Mouse (Mus musculus) intestine, embryonic 14.5 days (tissue): ENCODE measurements around the gene Utp3. TPM values are rescaled to one million over a fixed set of nuclear protein-coding genes. Genes with fewer than 3 reads are reported as not detected.
A peak's percentile ranks its signal among the peaks of the same experiment; 100 is the strongest.

Source experiments
- ATAC-seq: fragments of 200-750 bp; cut with Nextera tagmentation; replicated peaks from 2 replicates; pipeline ENCODE4 v1.8.0; 2017; ENCODE audit warnings: low read depth, moderate number of reproducible peaks, moderate TSS enrichment, moderate library complexity; ENCODE audit not compliant: low FRiP score, low TSS enrichment
- DNase-seq: peaks from one replicate; pipeline ENCODE4 v3.0.0-alpha.2; 2018; ENCODE audit warnings: low spot score
- H3K27ac ChIP-seq: fragments of 300-500 bp; sonication (generic); 2 replicates; pipeline ENCODE4 v1.5.1; 2014; ENCODE audit warnings: low read depth, mild to moderate bottlenecking, control low read depth
- H3K27me3 ChIP-seq: fragments of 300-500 bp; sonication (generic); replicated peaks from 2 replicates; pipeline ENCODE4 v1.6.1; 2014; ENCODE audit warnings: low read length, control low read depth; ENCODE audit not compliant: control insufficient read depth, insufficient read depth
- H3K36me3 ChIP-seq: fragments of 300-500 bp; sonication (generic); 2 replicates; pipeline ENCODE4 v1.6.1; 2014; ENCODE audit warnings: low read length, control low read depth; ENCODE audit not compliant: control insufficient read depth, insufficient read depth
- H3K4me1 ChIP-seq: fragments of 300-500 bp; sonication (generic); replicated peaks from 2 replicates; pipeline ENCODE4 v1.6.1; 2014; ENCODE audit warnings: low read length, control low read depth, mixed read lengths; ENCODE audit not compliant: control insufficient read depth, insufficient read depth
- H3K4me2 ChIP-seq: fragments of 300-500 bp; sonication (generic); 2 replicates; pipeline ENCODE4 v1.6.1; 2014; ENCODE audit warnings: low read length
- H3K4me3 ChIP-seq: fragments of 300-500 bp; sonication (generic); 2 replicates; pipeline ENCODE4 v1.5.1; 2014; ENCODE audit warnings: low read depth, low read length, control low read depth, mixed read lengths
- H3K9ac ChIP-seq: fragments of 300-500 bp; sonication (generic); 2 replicates; pipeline ENCODE4 v1.6.1; 2014; ENCODE audit warnings: mild to moderate bottlenecking, low read length
- H3K9me3 ChIP-seq: fragments of 300-500 bp; sonication (generic); 2 replicates; pipeline ENCODE4 v1.6.1; 2016; ENCODE audit warnings: low read length, control low read depth; ENCODE audit not compliant: control insufficient read depth
- WGBS: fragments of 180-500 bp; shearing (Covaris S2); extraction: QIAGEN DNeasy Blood & Tissue Kit; methylation state at CpG from one replicate; pipeline ENCODE4 v1.1.7; 2014; 5-methylcytosine and 5-hydroxymethylcytosine counted together
- polyA plus RNA-seq: library from polyadenylated mRNA; unstranded; fragments of >200 nt; fragmentation: Nextera tagmentation; extraction: Ambion mirVana; gene quantifications from 2 replicates; pipeline ENCODE4 v1.2.1, GENCODE M21; 2014

Utp3 gene
- polyA plus RNA-seq: 63.6 and 63.9 TPM in 2 replicates

DNA sequence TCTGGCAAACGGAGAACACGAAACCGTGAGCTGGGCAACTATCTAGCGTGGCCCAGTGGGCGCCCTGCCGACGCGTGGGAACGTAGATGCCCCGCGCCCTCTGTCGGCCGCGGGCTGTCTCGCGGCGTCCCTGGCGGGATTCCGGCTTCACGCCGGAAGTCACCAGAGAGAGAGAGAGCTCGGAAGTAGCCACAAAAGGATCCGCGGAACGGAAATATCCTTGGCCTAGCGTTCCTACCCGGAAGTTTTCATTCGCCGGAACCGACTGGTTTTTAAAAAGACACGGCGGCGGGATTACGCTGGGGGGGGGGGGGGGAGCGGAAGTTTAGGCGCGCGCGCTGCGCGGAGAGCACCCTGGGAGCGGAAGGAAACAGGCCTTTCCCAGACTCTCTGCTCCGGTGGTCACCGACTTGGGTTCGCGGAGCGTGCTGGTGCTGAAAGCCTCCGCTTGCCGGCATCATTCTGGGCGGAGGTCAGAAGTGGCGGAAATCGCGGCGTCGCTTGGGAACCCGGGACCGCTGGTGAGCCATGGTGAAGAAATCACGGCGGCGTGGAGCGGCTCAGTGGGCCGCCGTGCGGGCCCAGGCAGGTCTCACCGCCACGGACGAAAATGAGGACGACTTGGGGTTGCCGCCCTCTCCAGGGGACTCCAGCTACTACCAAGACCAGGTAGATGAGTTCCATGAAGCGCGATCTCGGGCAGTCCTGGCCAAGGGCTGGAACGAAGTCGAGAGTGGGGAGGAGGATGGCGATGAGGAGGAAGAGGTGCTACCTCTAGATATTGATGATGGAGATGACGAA, at the start of gene Utp3:
Gene Utp3 (plus strand): TSS at position 377 of the 801 bp plus-strand sequence.
- WGBS: under 1% methylated on average over 76 of the region's 76 CpGs
- Histone ChIP-seq H3K27ac (peak within 1 kb of the TSS; percentile 88), H3K9me3 (no peaks in the 10 kb centered on the region), H3K4me1 (peaks cover 15% of the 10 kb centered on the region), H3K27me3 (no peaks in the 10 kb centered on the region), H3K9ac (peak within 1 kb of the TSS; percentile 94), H3K36me3 (0 out of 2 replicates have a peak, but pooled peaks cover 7% of the 10 kb centered on the region), H3K4me2 (peak within 1 kb of the TSS; percentile 99), H3K4me3 (peak within 1 kb of the TSS; percentile 96)
- peak; percentile 100 for DNase-seq
- ATAC-seq: peak; percentile 96

DNA sequence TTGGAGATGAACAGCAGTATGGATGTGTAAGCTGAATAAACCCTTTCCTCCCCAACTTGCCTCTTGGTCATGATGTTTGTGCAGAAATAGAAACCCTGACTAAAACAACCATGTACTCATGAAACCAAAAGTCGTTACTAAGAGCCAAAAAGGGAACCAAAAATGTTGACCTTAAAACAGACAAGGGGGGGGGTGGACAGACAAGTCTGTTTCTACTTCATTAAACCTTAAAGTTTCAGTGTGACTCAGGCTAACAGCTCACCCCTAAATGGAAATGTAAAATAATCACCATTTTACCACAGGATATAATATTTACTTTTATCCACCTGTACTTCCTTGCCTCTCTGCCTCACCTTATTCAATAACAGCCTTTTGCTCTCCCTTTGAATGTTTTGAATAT, 45.7 kb upstream of the Utp3 start:
- DNase-seq: no peak
- no peak overlapping the region for H3K4me3 ChIP-seq
- 48% methylated on average over 1 of the region's 1 CpGs for WGBS
- H3K9me3 ChIP-seq: no peaks in the 10 kb centered on the region
- no peaks in the 10 kb centered on the region for H3K4me1 ChIP-seq
- no peak overlapping the region for H3K9ac ChIP-seq
- no peaks in the 10 kb centered on the region for H3K36me3 ChIP-seq
- H3K4me2 ChIP-seq: no peak overlapping the region
- no peak for ATAC-seq
- no peaks in the 10 kb centered on the region for H3K27me3 ChIP-seq
- H3K27ac ChIP-seq: no peak overlapping the region

- 72% methylated on average over 1 of the region's 1 CpGs for WGBS
- Histone ChIP-seq H3K36me3 (no peaks in the 10 kb centered on the region), H3K9ac (no peak overlapping the region), H3K27me3 (no peaks in the 10 kb centered on the region), H3K9me3 (no peaks in the 10 kb centered on the region), H3K4me3 (no peak overlapping the region), H3K27ac (no peak overlapping the region), H3K4me2 (no peak overlapping the region), H3K4me1 (no peaks in the 10 kb centered on the region)
- DNase-seq: no peak
- ATAC-seq: no peak
Observed at GRCm38 (mm10) chr5:88508990-88509389, 45.3 kb upstream of the Utp3 start.

GRCm38 (mm10) chr5:88519232-88519631, 35.0 kb upstream of the Utp3 start:
- no peaks in the 10 kb centered on the region for H3K27me3 ChIP-seq
- ATAC-seq: no peak
- no peaks in the 10 kb centered on the region for H3K9me3 ChIP-seq
- H3K4me1 ChIP-seq: no peaks in the 10 kb centered on the region
- no peak overlapping the region for H3K27ac ChIP-seq
- WGBS: 9% methylated on average over 2 of the region's 2 CpGs
- no peak overlapping the region for H3K4me3 ChIP-seq
- H3K36me3 ChIP-seq: no peaks in the 10 kb centered on the region
- H3K9ac ChIP-seq: no peak overlapping the region
- no peak overlapping the region for H3K4me2 ChIP-seq
- DNase-seq: no peak

DNA sequence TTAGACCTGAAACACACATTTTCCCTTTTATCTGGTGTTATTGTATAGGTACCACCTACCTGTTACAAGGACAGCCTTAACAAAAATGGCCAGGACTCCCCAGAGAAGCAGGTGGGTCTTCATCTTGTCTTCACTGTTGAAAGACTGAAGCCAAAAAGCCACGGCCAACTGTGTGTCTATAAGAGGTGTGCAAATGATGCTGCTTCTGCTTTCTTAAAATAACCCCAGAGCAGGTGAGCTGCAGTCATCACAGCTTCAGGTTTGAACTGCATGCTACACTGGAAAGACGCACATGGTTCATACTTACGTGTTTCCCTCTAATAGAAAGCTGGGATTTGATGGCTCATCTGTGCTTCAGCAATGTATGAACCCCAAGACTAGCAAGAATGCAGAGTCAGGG, 26.6 kb upstream of the Utp3 start, which contains the start of gene Jchain:
Gene Jchain (minus strand): TSS at position 235 of the 400 bp plus-strand sequence.
- Histone ChIP-seq H3K4me2 (no peak within 1 kb of the TSS), H3K9me3 (no peaks in the 10 kb centered on the region), H3K4me1 (no peaks in the 10 kb centered on the region), H3K27ac (no peak within 1 kb of the TSS), H3K4me3 (no peak within 1 kb of the TSS), H3K9ac (no peak within 1 kb of the TSS), H3K27me3 (no peaks in the 10 kb centered on the region), H3K36me3 (no peaks in the 10 kb centered on the region)
- DNase-seq: no peak
- no peak for ATAC-seq
- WGBS: 87% methylated on average over 3 of the region's 3 CpGs

GRCm38 (mm10) chr5:88530908-88531307, 23.4 kb upstream of the Utp3 start:
- Histone ChIP-seq H3K4me1 (no peaks in the 10 kb centered on the region), H3K27ac (no peak overlapping the region), H3K4me2 (no peak overlapping the region), H3K27me3 (no peaks in the 10 kb centered on the region), H3K4me3 (no peak overlapping the region), H3K36me3 (no peaks in the 10 kb centered on the region), H3K9me3 (no peaks in the 10 kb centered on the region), H3K9ac (no peak overlapping the region)
- WGBS: 65% methylated on average over 1 of the region's 1 CpGs
- DNase-seq: no peak
- ATAC-seq: no peak

DNA sequence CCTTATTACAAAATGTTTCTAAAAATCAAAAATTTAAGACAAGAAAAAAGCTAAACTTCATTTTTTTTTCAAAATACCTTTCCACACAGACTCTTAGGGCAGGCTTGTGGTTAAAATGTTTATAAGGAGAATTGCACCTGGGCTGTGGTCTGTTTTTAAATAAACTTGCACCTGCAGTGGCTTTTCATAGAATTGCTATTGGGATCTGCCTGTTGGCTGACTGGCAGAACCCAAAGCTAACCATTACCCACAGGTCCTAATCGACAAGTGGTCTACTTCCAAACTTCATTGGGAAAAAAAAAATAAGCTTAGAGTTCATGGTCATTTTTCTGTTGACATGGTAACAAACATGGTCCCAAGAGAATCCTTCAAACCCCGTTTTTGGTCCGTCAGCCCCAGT, 19.6 kb upstream of the Utp3 start:
- H3K27ac ChIP-seq: no peak overlapping the region
- no peak for ATAC-seq
- no peaks in the 10 kb centered on the region for H3K36me3 ChIP-seq
- no peak for DNase-seq
- H3K4me3 ChIP-seq: no peak overlapping the region
- no peak overlapping the region for H3K4me2 ChIP-seq
- no peak overlapping the region for H3K9ac ChIP-seq
- no peaks in the 10 kb centered on the region for H3K9me3 ChIP-seq
- H3K4me1 ChIP-seq: no peaks in the 10 kb centered on the region
- WGBS: 71% methylated on average over 3 of the region's 3 CpGs
- no peaks in the 10 kb centered on the region for H3K27me3 ChIP-seq

GRCm38 (mm10) chr5:88540845-88541244, 13.4 kb upstream of the Utp3 start:
- no peaks in the 10 kb centered on the region for H3K36me3 ChIP-seq

More at GRCm38 (mm10) chr5:88540845-88541244, 13.4 kb upstream of the Utp3 start:
- ATAC-seq (no peak), DNase-seq (no peak)
- H3K9me3 ChIP-seq: no peaks in the 10 kb centered on the region
- no peak overlapping the region for H3K9ac ChIP-seq
- no peak overlapping the region for H3K27ac ChIP-seq
- no peak overlapping the region for H3K4me3 ChIP-seq
- no peaks in the 10 kb centered on the region for H3K27me3 ChIP-seq
- H3K4me1 ChIP-seq: no peaks in the 10 kb centered on the region
- H3K4me2 ChIP-seq: no peak overlapping the region
